Mouse (Mus musculus): Measurements from ENCODE around the gene Fxyd1. TPM values are rescaled to one million over a fixed set of nuclear protein-coding genes. Genes with fewer than 3 reads are reported as not detected.

Fxyd1 gene
- 1,042 and 1,184 TPM in 2 replicates for polyA plus RNA-seq (2015; fragmentation: Nextera tagmentation; extraction: Ambion mirVana)

DNA sequence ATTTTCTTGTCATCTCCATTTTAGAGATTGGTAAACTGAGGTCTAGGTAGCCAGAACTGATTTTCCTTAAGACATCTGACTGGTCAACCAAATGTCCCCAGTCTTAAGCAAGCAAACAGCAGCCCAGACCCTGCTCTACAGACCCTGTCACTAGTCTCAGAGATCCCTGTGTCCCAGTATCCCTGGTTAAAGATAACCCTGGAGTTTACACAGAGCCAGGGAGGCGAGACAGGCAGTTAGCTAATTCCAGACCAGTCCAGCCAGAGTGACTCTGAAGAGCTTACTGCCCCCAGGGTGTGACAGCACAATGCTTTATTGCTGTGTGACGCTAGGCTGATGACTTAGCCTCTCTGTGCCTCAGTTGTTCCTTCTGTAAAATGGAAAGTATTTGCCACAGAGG lies at the start of gene Fxyd1:
TSS of gene Fxyd1 (minus strand) at position 129 of the 400 bp plus-strand sequence.
- Histone ChIP-seq H3K4me2 (peak within 1 kb of the TSS; percentile 69), H3K27me3 (replicated peaks) (peaks cover 14% of the 10 kb centered on the region), H3K36me3 (no peaks in the 10 kb centered on the region), H3K4me3 (no peak within 1 kb of the TSS), H3K9me3 (no peaks in the 10 kb centered on the region), H3K4me1 (peaks cover 47% of the 10 kb centered on the region), H3K9ac (peak within 1 kb of the TSS; percentile 82), H3K27ac (replicated peaks) (peak within 1 kb of the TSS; percentile 94)
- 59% methylated on average over 2 of the region's 2 CpGs for WGBS
- ATAC-seq (ENCODE audit: extremely low read depth, insufficient number of reproducible peaks, low FRiP score, low TSS enrichment), result no peak

DNA sequence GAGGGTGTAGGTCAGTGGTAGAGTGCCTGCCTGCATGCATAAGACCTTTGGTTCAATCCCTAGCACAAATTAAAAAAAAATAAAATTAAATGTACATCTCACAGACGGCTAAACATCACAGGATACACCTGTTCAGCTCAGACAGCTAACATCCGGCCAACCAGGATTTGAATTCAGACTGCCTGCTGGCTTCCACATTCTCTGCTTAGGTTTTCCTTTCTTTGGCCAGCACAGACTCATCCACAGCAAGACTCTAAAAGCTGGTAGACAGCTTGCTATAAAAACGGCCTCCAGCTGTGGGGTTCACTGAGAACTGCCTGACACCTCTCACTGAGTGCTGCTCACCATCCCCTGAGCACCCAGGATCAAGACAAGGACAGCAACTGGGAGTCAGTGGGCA lies 49.2 kb upstream of the Fxyd1 start:
- ATAC-seq (ENCODE audit: extremely low read depth, insufficient number of reproducible peaks, low FRiP score, low TSS enrichment), result no peak
- 46% methylated on average over 3 of the region's 3 CpGs for WGBS
- H3K4me1 ChIP-seq, result peaks cover 20% of the 10 kb centered on the region
- H3K27me3 ChIP-seq (replicated peaks), result peaks cover 27% of the 10 kb centered on the region
- no peaks in the 10 kb centered on the region for H3K9me3 ChIP-seq
- no peak overlapping the region for H3K27ac ChIP-seq (replicated peaks)
- H3K4me2 ChIP-seq, result no peak overlapping the region
- no peak overlapping the region for H3K4me3 ChIP-seq
- H3K36me3 ChIP-seq, result no peaks in the 10 kb centered on the region
- H3K9ac ChIP-seq, result no peak overlapping the region

DNA sequence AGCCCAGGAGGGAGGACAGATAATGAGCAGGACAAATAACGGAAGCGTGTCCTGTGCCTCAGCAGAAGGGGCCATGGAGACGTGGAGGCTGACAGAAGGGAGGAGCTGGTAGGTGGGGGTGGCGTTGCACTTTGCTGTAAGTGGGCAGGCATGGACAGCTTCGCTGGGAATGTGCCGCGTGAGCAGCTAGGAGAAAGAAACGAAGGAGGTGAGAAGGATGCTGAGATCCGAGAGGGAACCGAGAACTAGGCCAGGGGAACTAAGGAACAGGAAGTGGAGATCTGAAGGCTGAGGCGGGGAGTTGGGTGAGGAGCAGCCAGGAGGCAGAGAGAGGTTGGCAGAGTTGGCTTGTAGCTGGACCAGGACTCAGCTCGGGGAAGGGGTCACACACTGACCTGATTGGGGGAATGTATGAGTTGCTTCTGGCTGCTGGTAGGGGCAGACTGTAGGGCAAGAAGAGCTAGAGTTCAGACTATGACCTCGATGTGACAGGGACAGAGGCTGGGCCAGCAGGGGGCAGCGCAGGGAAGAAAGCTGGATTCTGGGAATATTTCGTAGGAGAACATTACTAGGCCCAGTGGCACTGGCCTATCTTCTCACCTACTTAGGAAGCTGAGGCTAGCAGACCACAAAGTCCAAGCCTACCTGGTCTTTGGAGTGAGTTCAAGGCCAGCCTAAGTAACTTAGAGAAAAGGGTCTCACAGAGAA lies 48.2 kb upstream of the Fxyd1 start:
- Histone ChIP-seq H3K27ac (replicated peaks) (peak overlapping the region; percentile 53), H3K4me1 (peaks cover 16% of the 10 kb centered on the region), H3K9me3 (no peaks in the 10 kb centered on the region), H3K27me3 (replicated peaks) (peaks cover 27% of the 10 kb centered on the region), H3K4me2 (no peak overlapping the region), H3K4me3 (0 out of 2 replicates have a peak overlapping the region, but pooled peaks have one; percentile 4), H3K9ac (peak overlapping the region; percentile 37; the same call in 1 of the 2 replicates), H3K36me3 (no peaks in the 10 kb centered on the region)
- no peak for ATAC-seq (ENCODE audit: extremely low read depth, insufficient number of reproducible peaks, low FRiP score, low TSS enrichment)
- 37% methylated on average over 15 of the region's 15 CpGs for WGBS

DNA sequence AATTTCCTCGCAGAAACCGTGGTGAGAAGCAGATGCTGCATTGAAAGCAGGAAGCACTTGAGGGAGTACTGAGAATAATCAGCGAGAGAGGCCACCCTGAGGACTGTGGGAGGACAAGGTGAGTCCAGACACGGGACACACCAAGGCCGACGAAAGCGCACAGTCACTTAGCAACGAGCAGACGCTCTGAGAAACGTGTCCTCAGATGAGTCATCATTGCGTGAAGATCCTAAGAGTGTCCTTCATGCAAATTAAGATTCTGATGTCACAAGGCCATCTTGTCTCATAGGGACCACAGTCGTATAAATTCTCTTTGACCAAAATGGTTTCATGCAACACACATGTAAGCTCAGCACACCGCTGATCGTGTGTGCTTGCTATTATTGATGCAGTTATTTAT lies 43.8 kb upstream of the Fxyd1 start:
- Histone ChIP-seq H3K4me3 (no peak overlapping the region), H3K4me2 (no peak overlapping the region), H3K9me3 (no peaks in the 10 kb centered on the region), H3K36me3 (no peaks in the 10 kb centered on the region), H3K27me3 (replicated peaks) (peaks cover 27% of the 10 kb centered on the region), H3K4me1 (peaks cover 8% of the 10 kb centered on the region), H3K9ac (no peak overlapping the region), H3K27ac (replicated peaks) (no peak overlapping the region)
- ATAC-seq (ENCODE audit: extremely low read depth, insufficient number of reproducible peaks, low FRiP score, low TSS enrichment), result no peak
- WGBS, result 61% methylated on average over 14 of the region's 14 CpGs

DNA sequence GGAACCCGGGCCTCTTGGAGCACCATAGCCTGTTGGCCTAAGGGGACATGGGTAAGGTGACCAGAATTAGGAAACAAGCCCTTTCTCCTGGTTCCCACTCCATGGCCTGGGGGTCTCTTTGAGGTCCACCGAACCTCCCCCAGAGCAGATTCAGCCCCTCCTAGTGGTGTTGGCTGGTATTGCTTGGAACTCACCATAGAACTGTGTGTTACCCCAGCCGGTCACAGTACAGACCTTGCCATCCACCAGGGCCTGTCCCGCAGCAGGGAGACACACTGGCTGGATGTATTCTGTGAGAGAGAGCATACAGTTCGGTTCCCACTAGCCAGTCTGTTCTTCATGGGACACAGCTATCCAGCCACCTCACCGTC lies 42.6 kb upstream of the Fxyd1 start:
- Histone ChIP-seq H3K9ac (no peak overlapping the region), H3K4me1 (peaks cover 3% of the 10 kb centered on the region), H3K27ac (replicated peaks) (no peak overlapping the region), H3K27me3 (replicated peaks) (peaks cover 27% of the 10 kb centered on the region), H3K36me3 (no peaks in the 10 kb centered on the region), H3K9me3 (no peaks in the 10 kb centered on the region), H3K4me3 (no peak overlapping the region), H3K4me2 (no peak overlapping the region)
- 80% methylated on average over 6 of the region's 6 CpGs for WGBS
- ATAC-seq (ENCODE audit: extremely low read depth, insufficient number of reproducible peaks, low FRiP score, low TSS enrichment), result no peak

DNA sequence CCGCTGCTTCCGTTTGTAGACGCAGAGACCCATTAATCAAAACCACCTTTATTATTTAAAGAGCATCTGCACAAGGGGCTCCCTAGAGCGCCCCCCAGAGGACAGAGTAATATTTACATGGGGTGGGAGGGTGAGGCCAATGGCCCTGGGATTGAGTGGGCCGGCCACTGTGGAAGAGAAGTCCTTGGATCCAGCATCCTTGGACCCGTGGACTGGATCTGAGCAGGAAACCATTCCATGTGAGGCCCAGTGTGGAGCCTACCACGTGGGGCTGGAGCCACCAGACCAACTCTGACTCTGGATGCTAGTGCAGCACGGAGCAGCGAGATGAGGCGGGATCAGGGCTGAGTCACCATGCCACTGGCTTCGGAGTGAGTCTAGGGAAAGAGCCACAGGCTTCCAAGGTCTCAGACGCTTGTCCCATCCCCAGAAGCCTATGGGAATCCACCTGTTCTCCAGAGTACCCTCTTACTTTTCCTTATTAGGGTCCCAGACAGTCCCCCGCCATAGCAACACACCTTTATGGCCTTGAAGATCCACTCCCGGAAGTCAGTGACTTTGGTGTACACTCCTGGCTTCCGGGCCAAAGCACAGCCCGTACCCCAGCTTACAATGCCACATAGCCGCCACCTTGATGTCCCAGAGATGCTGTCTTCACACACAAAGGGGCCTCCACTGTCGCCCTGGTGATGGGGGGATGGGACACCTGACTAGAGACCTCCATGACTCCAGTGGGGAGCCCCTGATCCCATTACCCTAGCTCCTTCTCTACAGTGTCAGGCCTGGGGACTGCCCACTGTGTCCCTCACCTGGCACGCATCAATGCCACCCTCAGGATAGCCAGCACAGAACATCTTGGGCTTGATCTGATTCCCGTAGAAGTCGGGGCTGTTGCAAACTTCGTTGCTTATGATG lies 42.0 kb upstream of the Fxyd1 start:
- Histone ChIP-seq H3K9ac (no peak overlapping the region), H3K27me3 (replicated peaks) (peaks cover 21% of the 10 kb centered on the region), H3K27ac (replicated peaks) (no peak overlapping the region), H3K9me3 (no peaks in the 10 kb centered on the region), H3K4me2 (no peak overlapping the region), H3K4me3 (no peak overlapping the region), H3K4me1 (peaks cover 3% of the 10 kb centered on the region), H3K36me3 (no peaks in the 10 kb centered on the region)
- 67% methylated on average over 22 of the region's 22 CpGs for WGBS
- ATAC-seq (ENCODE audit: extremely low read depth, insufficient number of reproducible peaks, low FRiP score, low TSS enrichment), result no peak

DNA sequence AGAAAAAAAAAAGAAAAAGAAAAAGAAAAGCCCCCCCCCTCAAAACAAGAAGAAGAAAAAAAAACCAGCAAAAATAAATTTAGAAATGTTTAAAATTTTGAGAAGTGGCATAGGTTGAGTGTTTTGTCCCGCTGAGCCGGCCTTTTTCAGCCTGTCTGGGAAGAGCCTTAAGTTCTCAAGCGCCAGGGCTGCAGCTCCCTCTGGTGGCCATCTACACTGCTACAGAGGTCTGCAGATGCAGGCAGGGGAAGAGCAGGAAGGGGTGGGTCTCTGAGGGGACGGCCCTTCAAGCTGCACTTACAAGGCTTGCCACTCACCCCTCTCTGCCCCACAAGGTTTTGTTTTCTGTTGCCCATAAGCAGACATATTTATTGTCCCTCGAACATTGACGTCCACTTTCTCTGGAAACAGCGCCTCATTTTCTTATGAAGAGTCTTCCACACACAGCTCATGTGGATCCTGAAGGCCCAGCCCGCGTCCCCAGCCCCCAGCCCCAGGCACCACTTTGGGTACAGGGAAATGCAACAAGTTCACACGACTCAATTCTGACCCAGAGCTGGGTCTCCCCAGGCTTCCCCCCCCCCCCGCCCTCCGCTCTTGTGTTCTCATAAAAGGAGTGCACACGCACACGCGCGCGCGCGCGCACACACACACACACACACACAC lies 40.7 kb upstream of the Fxyd1 start:
- peak; percentile 55; the same call in 1 of the 2 replicates for ATAC-seq (ENCODE audit: extremely low read depth, insufficient number of reproducible peaks, low FRiP score, low TSS enrichment)
- H3K27ac ChIP-seq (replicated peaks), result no peak overlapping the region
- peaks cover 9% of the 10 kb centered on the region for H3K27me3 ChIP-seq (replicated peaks)
- WGBS, result 39% methylated on average over 19 of the region's 20 CpGs
- H3K9me3 ChIP-seq, result no peaks in the 10 kb centered on the region
- H3K4me2 ChIP-seq, result peak overlapping the region; percentile 62
- H3K36me3 ChIP-seq, result no peaks in the 10 kb centered on the region
- peak overlapping the region; percentile 76 for H3K9ac ChIP-seq
- H3K4me3 ChIP-seq, result peak overlapping the region; percentile 37
- H3K4me1 ChIP-seq, result peaks cover 3% of the 10 kb centered on the region; the same call in 1 of the 2 replicates

DNA sequence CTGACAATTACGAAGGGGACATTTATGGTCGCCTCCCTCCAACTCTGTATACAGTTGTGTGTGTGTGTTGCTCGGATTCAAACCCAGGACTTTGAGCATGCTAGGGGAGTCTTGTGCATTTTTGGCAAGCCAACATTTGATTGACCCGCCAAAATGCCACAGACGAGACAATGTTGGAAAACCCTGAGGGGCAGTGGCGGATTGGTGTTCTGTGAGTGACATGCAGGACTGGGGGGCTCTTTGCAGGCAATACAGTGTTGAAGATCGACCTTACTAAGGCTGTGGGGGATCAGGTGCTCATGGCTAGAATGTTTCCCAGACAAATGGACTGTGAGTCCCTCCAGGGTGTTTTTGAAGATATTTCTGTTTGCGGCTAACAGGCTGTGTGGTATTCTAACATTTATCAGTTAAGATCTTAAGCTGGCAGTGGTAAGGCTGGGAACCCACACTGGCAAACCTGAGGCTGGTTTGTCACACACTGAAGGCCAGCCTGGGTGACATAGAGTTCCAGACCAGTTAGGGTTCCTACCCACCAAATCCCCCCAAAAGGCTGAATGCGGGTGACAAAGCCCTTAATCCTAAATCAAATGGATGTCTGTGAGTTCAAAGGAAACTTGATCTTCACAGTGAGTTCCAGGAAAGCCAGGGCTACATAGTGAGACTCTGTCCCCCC lies 40.0 kb upstream of the Fxyd1 start:
- no peaks in the 10 kb centered on the region for H3K9me3 ChIP-seq
- WGBS, result 67% methylated on average over 9 of the region's 9 CpGs
- 0 out of 2 replicates have a peak overlapping the region, but pooled peaks have one; percentile 28 for H3K9ac ChIP-seq
- no peaks in the 10 kb centered on the region for H3K36me3 ChIP-seq
- no peak overlapping the region for H3K4me3 ChIP-seq
- peaks cover 3% of the 10 kb centered on the region; the same call in 1 of the 2 replicates for H3K4me1 ChIP-seq
- peaks cover 2% of the 10 kb centered on the region for H3K27me3 ChIP-seq (replicated peaks)
- ATAC-seq (ENCODE audit: extremely low read depth, insufficient number of reproducible peaks, low FRiP score, low TSS enrichment), result no peak
- H3K27ac ChIP-seq (replicated peaks), result no peak overlapping the region
- no peak overlapping the region for H3K4me2 ChIP-seq

DNA sequence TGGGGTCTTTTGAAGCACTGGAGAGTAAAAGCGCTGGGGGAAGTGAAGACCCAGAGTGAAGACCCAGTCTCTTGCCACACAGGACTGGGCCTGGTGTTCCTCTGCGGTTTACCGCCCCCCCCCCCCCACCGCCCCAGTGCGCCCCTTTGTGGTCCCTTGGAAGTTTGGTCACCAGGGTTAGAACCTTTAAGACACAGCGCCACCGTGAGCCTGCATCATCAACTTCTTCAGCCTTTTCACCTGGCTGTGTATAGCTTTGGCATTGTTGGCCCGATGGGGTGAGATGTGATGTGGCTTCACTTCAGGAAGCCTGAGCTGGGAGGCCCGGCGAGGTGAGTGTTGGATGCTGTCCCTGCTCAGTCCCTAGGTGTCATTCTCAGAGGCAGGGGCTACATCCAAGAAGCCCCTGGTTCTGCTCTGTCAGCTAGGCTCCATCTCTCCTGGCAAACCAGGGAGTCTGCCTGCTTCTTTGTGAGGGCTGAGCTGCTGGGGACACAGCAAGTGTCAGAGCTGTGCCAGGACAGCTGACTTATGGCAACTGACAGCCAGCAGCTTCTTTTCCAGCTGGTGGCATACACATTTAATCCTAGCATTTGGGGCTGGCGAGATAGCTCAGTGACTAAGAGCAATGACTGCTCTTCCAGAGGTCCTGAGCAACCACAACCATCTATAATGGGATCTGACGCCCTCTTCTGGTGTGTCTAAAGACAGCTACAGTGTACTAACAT lies 37.9 kb upstream of the Fxyd1 start:
- Histone ChIP-seq H3K4me2 (no peak overlapping the region), H3K4me1 (peaks cover 3% of the 10 kb centered on the region; the same call in 1 of the 2 replicates), H3K27me3 (replicated peaks) (no peaks in the 10 kb centered on the region; the same call in 1 of the 2 replicates), H3K27ac (replicated peaks) (no peak overlapping the region), H3K36me3 (no peaks in the 10 kb centered on the region), H3K4me3 (no peak overlapping the region), H3K9me3 (no peaks in the 10 kb centered on the region), H3K9ac (no peak overlapping the region)
- ATAC-seq (ENCODE audit: extremely low read depth, insufficient number of reproducible peaks, low FRiP score, low TSS enrichment), result no peak
- WGBS, result 19% methylated on average over 12 of the region's 12 CpGs

DNA sequence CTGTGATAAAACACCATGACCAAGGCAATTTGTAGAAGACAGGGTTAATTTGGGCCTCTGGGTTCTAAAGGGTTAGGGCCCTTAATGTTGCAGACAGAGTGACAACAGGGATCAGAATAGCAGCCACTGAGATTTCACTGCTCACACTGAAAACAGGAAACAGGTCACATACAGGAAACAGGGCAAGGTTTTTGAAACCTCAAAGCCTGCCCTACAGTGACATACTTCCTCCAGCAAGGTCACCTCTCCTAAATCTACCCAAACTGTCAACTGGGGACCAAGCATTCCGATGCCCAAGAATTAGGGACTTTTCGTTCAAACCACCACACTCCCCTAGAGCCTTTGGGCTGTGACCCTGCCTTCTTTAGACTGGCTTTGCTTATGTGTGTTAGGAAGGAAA lies 32.7 kb upstream of the Fxyd1 start:
- H3K4me2 ChIP-seq, result no peak overlapping the region
- ATAC-seq (ENCODE audit: extremely low read depth, insufficient number of reproducible peaks, low FRiP score, low TSS enrichment), result no peak
- H3K4me1 ChIP-seq, result peaks cover 12% of the 10 kb centered on the region; the same call in 1 of the 2 replicates
- no peak overlapping the region for H3K27ac ChIP-seq (replicated peaks)
- H3K9ac ChIP-seq, result no peak overlapping the region
- H3K27me3 ChIP-seq (replicated peaks), result no peaks in the 10 kb centered on the region; the same call in 1 of the 2 replicates
- no peak overlapping the region for H3K4me3 ChIP-seq
- H3K9me3 ChIP-seq, result no peaks in the 10 kb centered on the region
- 84% methylated on average over 2 of the region's 2 CpGs for WGBS
- no peaks in the 10 kb centered on the region for H3K36me3 ChIP-seq

Measured in heart, embryonic 13.5 days (tissue).